Mouse (Mus musculus) MEL (cell line): ENCODE data around the gene Mapk1. TPM values are rescaled to one million over a fixed set of nuclear protein-coding genes. Genes with fewer than 3 reads are reported as not detected.

Experiments used
- DNase-seq: peaks from one replicate; pipeline ENCODE4 v3.0.0; 2011; ENCODE audit warnings: low read depth, low spot score
- H3K27ac ChIP-seq: 2 replicates; pipeline ENCODE4 v1.5.1; 2012; ENCODE audit warnings: low read depth, mild to moderate bottlenecking, control low read depth, low read length, moderate library complexity; ENCODE audit not compliant: control insufficient read depth
- H3K27me3 ChIP-seq, 2 experiments: fragments of 150-350 bp in 1 of 2; sonication (generic) in 1 of 2; 2 replicates each; pipeline ENCODE4 v1.6.1; 2012; ENCODE audit warnings: low read length in 2 of 2, mild to moderate bottlenecking in 2 of 2, improper control_type of control experiment in 1 of 2, moderate library complexity in 1 of 2; ENCODE audit not compliant: insufficient read depth in 2 of 2, control insufficient read depth in 1 of 2
- H3K36me3 ChIP-seq, 2 experiments: 2 replicates each; pipeline ENCODE4 v1.6.1; 2012 to 2014; ENCODE audit warnings: low read length in 2 of 2, improper control_type of control experiment in 1 of 2, inconsistent platforms in 1 of 2, mild to moderate bottlenecking in 1 of 2; ENCODE audit not compliant: insufficient read depth in 2 of 2, control insufficient read depth in 1 of 2
- H3K4me1 ChIP-seq, 2 experiments: fragments of 150-350 bp in 1 of 2; sonication (generic) in 1 of 2; 2 replicates each; pipeline ENCODE4 v1.6.1; 2012; ENCODE audit warnings: low read length in 2 of 2, improper control_type of control experiment in 1 of 2, mild to moderate bottlenecking in 1 of 2; ENCODE audit not compliant: insufficient read depth in 2 of 2, control insufficient read depth in 1 of 2
- H3K4me3 ChIP-seq, 2 experiments: fragments of 150-350 bp in 1 of 2; sonication (generic) in 1 of 2; 2 replicates each; pipeline ENCODE4 v1.5.1; 2012; ENCODE audit warnings: low read depth in 2 of 2, low read length in 2 of 2, mild to moderate bottlenecking in 2 of 2, moderate library complexity in 2 of 2, control low read depth in 1 of 2, improper control_type of control experiment in 1 of 2; ENCODE audit not compliant: control insufficient read depth in 1 of 2, insufficient read depth in 1 of 2
- H3K79me2 ChIP-seq: 2 replicates; pipeline ENCODE4 v1.6.1; 2012; ENCODE audit warnings: mild to moderate bottlenecking, low read length, moderate library complexity; ENCODE audit not compliant: control insufficient read depth, poor library complexity, insufficient read depth
- H3K9ac ChIP-seq: 2 replicates; pipeline ENCODE4 v1.6.1; 2012; ENCODE audit warnings: low read depth, mild to moderate bottlenecking, control low read depth, low read length, moderate library complexity; ENCODE audit not compliant: control insufficient read depth, poor library complexity, severe bottlenecking
- H3K9me3 ChIP-seq: fragments of 150-350 bp; sonication (generic); replicated peaks from 2 replicates; pipeline ENCODE4 v1.6.1; 2012; ENCODE audit warnings: mild to moderate bottlenecking, low read length, improper control_type of control experiment, moderate library complexity; ENCODE audit not compliant: insufficient read depth
- BHLHE40 ChIP-seq: IDR thresholded peaks from 2 replicates; pipeline ENCODE4 v1.6.1; 2012; ENCODE audit warnings: low read depth, mild to moderate bottlenecking, inconsistent platforms, low read length, improper control_type of control experiment, borderline replicate concordance
- CHD1 ChIP-seq: IDR thresholded peaks from 2 replicates; pipeline ENCODE4 v1.6.1; 2012; ENCODE audit warnings: low read depth, mild to moderate bottlenecking, inconsistent platforms, low read length, improper control_type of control experiment
- CTCF ChIP-seq, 3 experiments: IDR thresholded peaks in 2 of 3; conservative IDR thresholded peaks in 1 of 3; 2 replicates each; pipeline ENCODE4 v1.5.1; 2011 to 2012; ENCODE audit warnings: low read length in 3 of 3, low read depth in 2 of 3, mild to moderate bottlenecking in 2 of 3, improper control_type of control experiment in 1 of 3, inconsistent platforms in 1 of 3, mixed read lengths in 1 of 3, moderate library complexity in 1 of 3; ENCODE audit not compliant: control insufficient read depth in 1 of 3, insufficient read depth in 1 of 3, poor library complexity in 1 of 3, severe bottlenecking in 1 of 3
- ETS1 ChIP-seq: IDR thresholded peaks from 2 replicates; pipeline ENCODE4 v1.6.1; 2012; ENCODE audit warnings: low read depth, mild to moderate bottlenecking, inconsistent platforms, low read length, improper control_type of control experiment, moderate library complexity
- GATA1 ChIP-seq: IDR thresholded peaks from 2 replicates; pipeline ENCODE4 v1.6.1; 2011; ENCODE audit warnings: low read depth, low read length, improper control_type of control experiment
- KAT2A ChIP-seq: conservative IDR thresholded peaks from 2 replicates; pipeline ENCODE4 v1.6.1; 2012; ENCODE audit warnings: low read depth, low read length, improper control_type of control experiment, inconsistent platforms
- MEF2A ChIP-seq: IDR thresholded peaks from 2 replicates; pipeline ENCODE4 v1.6.1; 2014; ENCODE audit warnings: low read depth, mild to moderate bottlenecking, inconsistent platforms, low read length, improper control_type of control experiment; ENCODE audit not compliant: poor library complexity, insufficient replicate concordance, severe bottlenecking; ENCODE audit errors: extremely low read depth
- MYB ChIP-seq: IDR thresholded peaks from 2 replicates; pipeline ENCODE4 v1.6.1; 2011; ENCODE audit warnings: mild to moderate bottlenecking, low read depth, low read length, improper control_type of control experiment
- MYC ChIP-seq: IDR thresholded peaks from 2 replicates; pipeline ENCODE4 v1.6.1; 2011; ENCODE audit warnings: low read depth, mild to moderate bottlenecking, low read length, improper control_type of control experiment, moderate library complexity
- POLR2AphosphoS2 ChIP-seq: IDR thresholded peaks from 2 replicates; pipeline ENCODE4 v1.6.1; 2011; ENCODE audit warnings: low read length, improper control_type of control experiment
- RAD21 ChIP-seq: IDR thresholded peaks from 2 replicates; pipeline ENCODE4 v1.6.1; 2011; ENCODE audit warnings: mild to moderate bottlenecking, low read depth, low read length, improper control_type of control experiment
- SIN3A ChIP-seq: IDR thresholded peaks from 2 replicates; pipeline ENCODE4 v1.6.1; 2012; ENCODE audit warnings: low read length, improper control_type of control experiment, inconsistent platforms
- TAL1 ChIP-seq: IDR thresholded peaks from 2 replicates; pipeline ENCODE4 v1.6.1; 2012; ENCODE audit warnings: mild to moderate bottlenecking, inconsistent platforms, low read length, moderate library complexity, mixed read lengths
- TCF12 ChIP-seq: IDR thresholded peaks from 2 replicates; pipeline ENCODE4 v1.6.1; 2014; ENCODE audit warnings: low read depth, mild to moderate bottlenecking, inconsistent platforms, low read length, improper control_type of control experiment, moderate library complexity
- UBTF ChIP-seq: IDR thresholded peaks from 2 replicates; pipeline ENCODE4 v1.6.1; 2012; ENCODE audit warnings: low read depth, mild to moderate bottlenecking, inconsistent platforms, low read length, improper control_type of control experiment, moderate library complexity, borderline replicate concordance; ENCODE audit not compliant: insufficient read depth
- USF2 ChIP-seq, 2 experiments: IDR thresholded peaks; 2 replicates each; pipeline ENCODE4 v1.6.1; 2011 to 2012; ENCODE audit warnings: improper control_type of control experiment in 2 of 2, low read length in 2 of 2, borderline replicate concordance in 1 of 2, inconsistent platforms in 1 of 2, low read depth in 1 of 2, mild to moderate bottlenecking in 1 of 2; ENCODE audit not compliant: insufficient read depth in 1 of 2
- ZC3H11A ChIP-seq: IDR thresholded peaks from 2 replicates; pipeline ENCODE4 v1.6.1; 2012; ENCODE audit warnings: low read depth, mild to moderate bottlenecking, inconsistent platforms, low read length, improper control_type of control experiment
- ZKSCAN1 ChIP-seq: IDR thresholded peaks from 2 replicates; pipeline ENCODE4 v1.6.1; 2012; ENCODE audit warnings: low read depth, mild to moderate bottlenecking, inconsistent platforms, low read length, improper control_type of control experiment, moderate library complexity
- polyA plus RNA-seq, 2 experiments: library from polyadenylated mRNA; stranded (reverse) in 1 of 2; unstranded in 1 of 2; fragments of >175 nt in 1 of 2; fragments of >200 nt in 1 of 2; gene quantifications; 2 replicates each; pipeline versions ENCODE4 v1.2.1 to v1.2.4; 2012; ENCODE audit warnings: low replicate concordance in 2 of 2, low read depth in 1 of 2; ENCODE audit not compliant: insufficient read length in 2 of 2, insufficient read depth in 1 of 2, missing spikeins in 1 of 2
- total RNA-seq: library from RNA; depleted of rRNA; stranded (reverse); fragments of 300-350 nt; gene quantifications from 2 replicates; pipeline ENCODE4 v1.2.3, GENCODE M21; 2012; rRNA removed

Mapk1 gene
- total and polyA plus RNA-seq, 3 experiments, result 125 to 225 (median 144) TPM

- H3K36me3 ChIP-seq, result peaks cover 0 to 2% of the 10 kb centered on the region in 2 experiments; a peak in 2 of 4 replicates
- no peaks in the 10 kb centered on the region for H3K4me1 ChIP-seq
- no peak overlapping the region for H3K4me3 ChIP-seq
- H3K27me3 ChIP-seq, result no peaks in the 10 kb centered on the region
- no peak for DNase-seq
- no peak overlapping the region for H3K9ac ChIP-seq
- H3K79me2 ChIP-seq, result no peaks in the 10 kb centered on the region
- H3K27ac ChIP-seq, result no peak overlapping the region
- TF ChIP-seq MYC (no peak), ZC3H11A (no peak), MYB (no peak), ETS1 (no peak), POLR2AphosphoS2 (no peak), MEF2A (no peak), ZKSCAN1 (no peak), BHLHE40 (no peak), CTCF (IDR thresholded peaks at IDR 0.05 in 2 of 3, conservative IDR thresholded peaks at IDR 0.05 in 1 of 3; ENCODE audit: control insufficient read depth in 1 of 3, insufficient read depth in 1 of 3, low read depth in 2 of 3, low read length in 3 of 3, poor library complexity in 1 of 3, severe bottlenecking in 1 of 3) (no peak), TAL1 (no peak), GATA1 (no peak), CHD1 (no peak), SIN3A (no peak), RAD21 (no peak), TCF12 (no peak), UBTF (no peak), KAT2A (no peak), USF2 (IDR thresholded peaks at IDR 0.05; ENCODE audit: borderline replicate concordance in 1 of 2, insufficient read depth in 1 of 2, low read depth in 1 of 2, low read length in 2 of 2) (no peak)
- no peaks in the 10 kb centered on the region for H3K9me3 ChIP-seq
Observed at GRCm38 (mm10) chr16:17096938-17097337, 113.8 kb downstream of the Mapk1 start.

Other genes starting within 250 kb of the Mapk1 start
- gene Spag6l, start 153.9 kb upstream of the Mapk1 start, total RNA-seq, result not detected in 2 replicates
- gene Spag6l, start 153.9 kb upstream of the Mapk1 start, polyA plus RNA-seq, result not detected
- gene Igll1, start 119.4 kb upstream of the Mapk1 start, total RNA-seq, result not detected in 2 replicates
- not detected for gene Igll1, start 119.4 kb upstream of the Mapk1 start, polyA plus RNA-seq
- 49.9 and 50.5 TPM in 2 replicates for gene Top3b, start 112.6 kb upstream of the Mapk1 start, total RNA-seq
- 10 to 100 TPM in 1 of 2 experiments, not detected in 1; 93.2 TPM for gene Top3b, start 112.6 kb upstream of the Mapk1 start, polyA plus RNA-seq
- not detected in 2 replicates for gene Vpreb1, start 112.5 kb upstream of the Mapk1 start, total RNA-seq
- gene Vpreb1, start 112.5 kb upstream of the Mapk1 start, polyA plus RNA-seq, result under 1 TPM in 1 of 2 experiments, not detected in 1; 0.33 TPM
- gene Ppm1f, start 86.9 kb upstream of the Mapk1 start, total RNA-seq, result 28.6 and 30.6 TPM in 2 replicates
- 10 to 100 TPM in 1 of 2 experiments, not detected in 1; 28.3 TPM for gene Ppm1f, start 86.9 kb upstream of the Mapk1 start, polyA plus RNA-seq
- 0.42 and 0.46 TPM in 2 replicates for gene Ypel1, start 86.3 kb downstream of the Mapk1 start, total RNA-seq
- gene Ypel1, start 86.3 kb downstream of the Mapk1 start, polyA plus RNA-seq, result 1 to 10 TPM in 1 of 2 experiments, not detected in 1; 1.1 TPM
- 62.1 and 62.9 TPM in 2 replicates for gene Ppil2, start 127.9 kb downstream of the Mapk1 start, total RNA-seq
- gene Ppil2, start 127.9 kb downstream of the Mapk1 start, polyA plus RNA-seq, result 10 to 100 TPM in 1 of 2 experiments, not detected in 1; 81.2 TPM
- gene 2610318N02Rik, start 141.8 kb downstream of the Mapk1 start, total RNA-seq, result 22.6 and 23.8 TPM in 2 replicates
- 10 to 100 TPM in 1 of 2 experiments, not detected in 1; 80.6 TPM for gene 2610318N02Rik, start 141.8 kb downstream of the Mapk1 start, polyA plus RNA-seq
- gene Sdf2l1, start 149.0 kb downstream of the Mapk1 start, total RNA-seq, result 246 and 263 TPM in 2 replicates
- 100 to 1,000 TPM in 1 of 2 experiments, not detected in 1; 249 TPM for gene Sdf2l1, start 149.0 kb downstream of the Mapk1 start, polyA plus RNA-seq
- 56.7 TPM in 2 replicates for gene Ydjc, start 161.2 kb downstream of the Mapk1 start, total RNA-seq
- gene Ydjc, start 161.2 kb downstream of the Mapk1 start, polyA plus RNA-seq, result 10 to 100 TPM in 1 of 2 experiments, not detected in 1; 68.5 TPM
- 3.4 and 4.9 TPM in 2 replicates for gene Ccdc116, start 163.8 kb downstream of the Mapk1 start, total RNA-seq
- 1 to 10 TPM in 1 of 2 experiments, not detected in 1; 7.9 TPM for gene Ccdc116, start 163.8 kb downstream of the Mapk1 start, polyA plus RNA-seq
- gene Ube2l3, start 219.3 kb downstream of the Mapk1 start, total RNA-seq, result 137 and 166 TPM in 2 replicates
- gene Ube2l3, start 219.3 kb downstream of the Mapk1 start, polyA plus RNA-seq, result 1,000 to 10,000 TPM in 1 of 2 experiments, 100 to 1,000 TPM in 1; 297 to 2,006 TPM
- 0.36 and 0.62 TPM in 2 replicates for gene Rimbp3, start 225.2 kb downstream of the Mapk1 start, total RNA-seq
- gene Rimbp3, start 225.2 kb downstream of the Mapk1 start, polyA plus RNA-seq, result under 1 TPM in 1 of 2 experiments, not detected in 1; 0.35 TPM